In the genomic region with DNA sequence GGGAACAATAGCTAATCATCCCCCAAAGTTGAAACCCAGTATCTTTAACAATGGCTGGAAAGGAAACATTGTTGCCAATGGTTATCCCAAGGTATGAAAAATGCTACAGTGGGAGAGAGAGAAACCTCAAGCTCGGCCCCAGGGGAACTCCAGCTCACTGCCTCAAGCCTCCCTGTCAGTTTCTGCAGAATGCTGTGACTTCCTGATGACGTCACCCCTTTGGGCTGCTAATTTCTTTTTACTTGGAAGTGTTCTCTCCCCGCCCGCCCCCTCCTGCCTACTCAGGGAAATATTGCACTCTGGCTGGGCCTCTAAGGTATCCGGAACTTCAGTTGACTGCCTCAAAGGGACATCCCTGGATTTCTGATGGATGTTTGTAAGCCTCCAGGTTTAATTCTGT, we compare ENCODE assay signal across 14 mouse cellular contexts. TPM values are rescaled to one million over a fixed set of nuclear protein-coding genes. Genes with fewer than 3 reads are reported as not detected.
A peak's percentile ranks its signal among the peaks of the same experiment; 100 is the strongest.
DNase-seq lines count a peak whose midpoint lies in the region; ATAC-seq and TF ChIP-seq lines count a peak whose summit lies in the region.
"Had no signal": no experiment of that assay in that cellular context is flagged by ENCODE, and none has a peak within 500 bp of the region (broad histone marks: within the 10 kb centered on the region; RNA-seq: fewer than 3 reads in every experiment).

No protein-coding gene starts in this region.

- TF ChIP-seq CTCF in kidney, adult 2 months (conservative IDR thresholded peaks at IDR 0.05; ENCODE audit: insufficient read depth, insufficient read length, low read depth, low read length) = no peak
- peak; percentile 38 for TF ChIP-seq CTCF in lung, postnatal 0 days (IDR thresholded peaks at IDR 0.05)

- H3K27me3 ChIP-seq in kidney, adult 2 months (replicated peaks; ENCODE audit: control insufficient read depth, insufficient read depth, low read length) = no peaks in the 10 kb centered on the region
- H3K27me3 ChIP-seq in kidney, embryonic 14.5 days (ENCODE audit: control insufficient read depth, insufficient read depth, low read length) = no peaks in the 10 kb centered on the region
- H3K27me3 ChIP-seq in lung, postnatal 0 days (replicated peaks; ENCODE audit: insufficient read depth, low read length) = no peaks in the 10 kb centered on the region
- H3K27me3 ChIP-seq: embryonic facial prominence, embryonic 12.5 days; liver, embryonic 13.5 days had no signal

- H3K9ac ChIP-seq in kidney, embryonic 14.5 days (ENCODE audit: low read depth, low read length) = no peak overlapping the region
- no peak overlapping the region for H3K9ac ChIP-seq in lung, postnatal 0 days (replicated peaks; ENCODE audit: low read depth)
- H3K9ac ChIP-seq: embryonic facial prominence, embryonic 12.5 days; liver, embryonic 13.5 days; midbrain, embryonic 13.5 days had no signal

- 57% methylated on average over 5 of the region's 5 CpGs for WGBS in kidney, adult 2 months
- 18% methylated on average over 5 of the region's 5 CpGs for WGBS in kidney, embryonic 14.5 days
- WGBS in lung, postnatal 0 days = 18% methylated on average over 5 of the region's 5 CpGs

- H3K4me1 ChIP-seq in kidney, adult 2 months (ENCODE audit: control insufficient read depth, insufficient read depth, low read length) = no peaks in the 10 kb centered on the region
- H3K4me1 ChIP-seq in kidney, embryonic 14.5 days (ENCODE audit: control insufficient read depth, insufficient read depth, low read length) = 0 out of 2 replicates have a peak, but pooled peaks cover 5% of the 10 kb centered on the region
- H3K4me1 ChIP-seq in lung, postnatal 0 days (ENCODE audit: insufficient read depth, low read depth, low read length) = no peaks in the 10 kb centered on the region

- ATAC-seq in kidney, embryonic 14.5 days (ENCODE audit: low FRiP score, low TSS enrichment) = no peak
- ATAC-seq in lung, postnatal 0 days = 0 out of 2 replicates have a peak, but pooled peaks have one; percentile 8
- no peak for ATAC-seq in megakaryocyte, adult 5-6 weeks (ENCODE audit: poor library complexity, severe bottlenecking)
- ATAC-seq: midbrain, embryonic 13.5 days had no signal

- no peak overlapping the region for H3K4me3 ChIP-seq in kidney, adult 2 months (ENCODE audit: insufficient read depth, low read depth, low read length)
- H3K4me3 ChIP-seq in kidney, embryonic 14.5 days (ENCODE audit: low read length) = no peak overlapping the region
- no peak overlapping the region for H3K4me3 ChIP-seq in lung, postnatal 0 days (ENCODE audit: low read depth, low read length)
- H3K4me3 ChIP-seq: embryonic facial prominence, embryonic 12.5 days; liver, embryonic 13.5 days; midbrain, embryonic 13.5 days had no signal

- H3K4me2 ChIP-seq in kidney, embryonic 14.5 days (replicated peaks; ENCODE audit: low read depth, low read length) = no peak overlapping the region
- H3K4me2 ChIP-seq in lung, postnatal 0 days (replicated peaks; ENCODE audit: low read depth, low read length) = no peak overlapping the region
- H3K4me2 ChIP-seq: embryonic facial prominence, embryonic 12.5 days; liver, embryonic 13.5 days; midbrain, embryonic 13.5 days had no signal

- H3K9me3 ChIP-seq in kidney, embryonic 14.5 days (ENCODE audit: control insufficient read depth, low read length) = no peaks in the 10 kb centered on the region
- no peaks in the 10 kb centered on the region for H3K9me3 ChIP-seq in lung, postnatal 0 days (ENCODE audit: low read length)
- H3K9me3 ChIP-seq: embryonic facial prominence, embryonic 12.5 days; liver, embryonic 13.5 days; midbrain, embryonic 13.5 days had no signal

- no peak overlapping the region for H3K27ac ChIP-seq in kidney, adult 2 months (ENCODE audit: insufficient read depth, low read depth, low read length)
- H3K27ac ChIP-seq in kidney, embryonic 14.5 days (ENCODE audit: low read depth, low read length) = no peak overlapping the region
- no peak overlapping the region for H3K27ac ChIP-seq in lung, postnatal 0 days (ENCODE audit: low read length)
- H3K27ac ChIP-seq: embryonic facial prominence, embryonic 12.5 days; liver, embryonic 13.5 days; midbrain, embryonic 13.5 days had no signal

- TF ChIP-seq EP300 in lung, postnatal 0 days (IDR thresholded peaks at IDR 0.05) = 0 out of 2 replicates have a peak, but pooled peaks have one; percentile 20

- no peaks in the 10 kb centered on the region for H3K36me3 ChIP-seq in kidney, adult 2 months (ENCODE audit: control insufficient read depth, insufficient read depth, low read length)
- no peaks in the 10 kb centered on the region for H3K36me3 ChIP-seq in kidney, embryonic 14.5 days (ENCODE audit: control insufficient read depth, insufficient read depth, low read length)
- H3K36me3 ChIP-seq in lung, postnatal 0 days (ENCODE audit: insufficient read depth, low read length) = no peaks in the 10 kb centered on the region
- H3K36me3 ChIP-seq: embryonic facial prominence, embryonic 12.5 days; liver, embryonic 13.5 days; midbrain, embryonic 13.5 days had no signal

- TF ChIP-seq POLR2A in kidney, adult 2 months (IDR thresholded peaks at IDR 0.05; ENCODE audit: low read depth, low read length) = no peak

- peak; percentile 58 for DNase-seq in kidney, adult 2 months
- DNase-seq in ES-CJ7 (ENCODE audit: low read depth, low spot score) (peak; percentile 61), adipocyte (ENCODE audit: low spot score) (peak; percentile 39), liver (no peak)
- DNase-seq in lung, postnatal 0 days (ENCODE audit: low spot score) = peak; percentile 88
- DNase-seq in thymus, postnatal 10 days (ENCODE audit: low spot score in 2 of 2) = no peak
- DNase-seq: liver, embryonic 13.5 days had no signal

RNA-seq across cellular contexts. Expression of gene Cldn4, which starts 16.8 kb away (rescaled TPM):
- polyA plus RNA-seq in kidney, adult 2 months (2012; rRNA removed) = 37.5 and 44.1 TPM in 2 replicates
- 73.4 and 76.1 TPM in 2 replicates for polyA plus RNA-seq in kidney, embryonic 14.5 days (2014; fragmentation: Nextera tagmentation; extraction: Ambion mirVana)
- 28.2 and 29.2 TPM in 2 replicates for polyA plus RNA-seq in lung, postnatal 0 days (2015; fragmentation: Nextera tagmentation; extraction: Ambion mirVana)
- total RNA-seq in megakaryocyte, adult 5-6 weeks (2015) = not detected in 2 replicates
- total RNA-seq in megakaryocyte, adult 5-6 weeks (2017) = not detected in 2 replicates
- total RNA-seq: heart, postnatal 36 days; layer of hippocampus, postnatal 14 days had no signal
- polyA plus RNA-seq: midbrain, embryonic 13.5 days had no signal

RNA-seq across cellular contexts. Expression of gene Cldn3, which starts 22.5 kb away (rescaled TPM):
- polyA plus RNA-seq in kidney, adult 2 months (2012; rRNA removed) = 26.7 and 36.7 TPM in 2 replicates
- polyA plus RNA-seq in kidney, embryonic 14.5 days (2014; fragmentation: Nextera tagmentation; extraction: Ambion mirVana) = 47.0 and 54.7 TPM in 2 replicates
- polyA plus RNA-seq in lung, postnatal 0 days (2015; fragmentation: Nextera tagmentation; extraction: Ambion mirVana) = 547 and 583 TPM in 2 replicates
- total RNA-seq in megakaryocyte, adult 5-6 weeks (2015) = not detected in 2 replicates
- total RNA-seq in megakaryocyte, adult 5-6 weeks (2017) = not detected in 2 replicates
- total RNA-seq: neutrophil, adult 5-6 weeks had no signal

RNA-seq across cellular contexts. Expression of gene Mettl27, which starts 31.4 kb away (rescaled TPM):
- 33.7 and 38.0 TPM in 2 replicates for polyA plus RNA-seq in kidney, adult 2 months (2012; rRNA removed)
- 19.4 and 26.6 TPM in 2 replicates for polyA plus RNA-seq in kidney, embryonic 14.5 days (2014; fragmentation: Nextera tagmentation; extraction: Ambion mirVana)
- polyA plus RNA-seq in lung, postnatal 0 days (2015; fragmentation: Nextera tagmentation; extraction: Ambion mirVana) = 33.7 and 35.5 TPM in 2 replicates
- 0.46 and 3.0 TPM in 2 replicates for total RNA-seq in megakaryocyte, adult 5-6 weeks (2015)
- 0.89 and 1.3 TPM in 2 replicates for total RNA-seq in megakaryocyte, adult 5-6 weeks (2017)

RNA-seq across cellular contexts. Expression of gene Abhd11, which starts 45.4 kb away (rescaled TPM):
- 111 and 121 TPM in 2 replicates for polyA plus RNA-seq in kidney, adult 2 months (2012; rRNA removed)
- 73.5 and 78.9 TPM in 2 replicates for polyA plus RNA-seq in kidney, embryonic 14.5 days (2014; fragmentation: Nextera tagmentation; extraction: Ambion mirVana)
- 72.9 and 80.9 TPM in 2 replicates for polyA plus RNA-seq in lung, postnatal 0 days (2015; fragmentation: Nextera tagmentation; extraction: Ambion mirVana)
- total RNA-seq in megakaryocyte, adult 5-6 weeks (2015) = 52.5 and 55.0 TPM in 2 replicates
- 22.9 and 32.7 TPM in 2 replicates for total RNA-seq in megakaryocyte, adult 5-6 weeks (2017)

RNA-seq across cellular contexts. Expression of gene Cldn13, which starts 48.2 kb away (rescaled TPM):
- not detected in 2 replicates for polyA plus RNA-seq in kidney, adult 2 months (2012; rRNA removed)
- 0.20 and 0.24 TPM in 2 replicates for polyA plus RNA-seq in kidney, embryonic 14.5 days (2014; fragmentation: Nextera tagmentation; extraction: Ambion mirVana)
- 1.2 and 1.6 TPM in 2 replicates for polyA plus RNA-seq in lung, postnatal 0 days (2015; fragmentation: Nextera tagmentation; extraction: Ambion mirVana)
- 7.8 and 8.2 TPM in 2 replicates for total RNA-seq in megakaryocyte, adult 5-6 weeks (2015)
- 2.9 and 7.7 TPM in 2 replicates for total RNA-seq in megakaryocyte, adult 5-6 weeks (2017)
- total RNA-seq: heart, postnatal 36 days; layer of hippocampus, postnatal 14 days; neutrophil, adult 5-6 weeks had no signal

Comparison
In these comparisons a context has a peak if more than half of its experiments do, and no peak if none do; other contexts are left out.
1. DNase-seq: peak in kidney, adult 2 months (single experiment), ES-CJ7 (single experiment), adipocyte (single experiment) and lung, postnatal 0 days (single experiment); none in thymus, postnatal 10 days (0 of 2) and liver (single experiment).